Mouse (Mus musculus) thymus, postnatal 36 days (tissue): ENCODE data around the gene Gadd45gip1.

Source experiments
- DNase-seq, 2 experiments: peaks; one replicate each; pipeline ENCODE4 v3.0.0; 2022; ENCODE audit warnings: mixed read lengths in 2 of 2

Gadd45gip1 gene

DNA sequence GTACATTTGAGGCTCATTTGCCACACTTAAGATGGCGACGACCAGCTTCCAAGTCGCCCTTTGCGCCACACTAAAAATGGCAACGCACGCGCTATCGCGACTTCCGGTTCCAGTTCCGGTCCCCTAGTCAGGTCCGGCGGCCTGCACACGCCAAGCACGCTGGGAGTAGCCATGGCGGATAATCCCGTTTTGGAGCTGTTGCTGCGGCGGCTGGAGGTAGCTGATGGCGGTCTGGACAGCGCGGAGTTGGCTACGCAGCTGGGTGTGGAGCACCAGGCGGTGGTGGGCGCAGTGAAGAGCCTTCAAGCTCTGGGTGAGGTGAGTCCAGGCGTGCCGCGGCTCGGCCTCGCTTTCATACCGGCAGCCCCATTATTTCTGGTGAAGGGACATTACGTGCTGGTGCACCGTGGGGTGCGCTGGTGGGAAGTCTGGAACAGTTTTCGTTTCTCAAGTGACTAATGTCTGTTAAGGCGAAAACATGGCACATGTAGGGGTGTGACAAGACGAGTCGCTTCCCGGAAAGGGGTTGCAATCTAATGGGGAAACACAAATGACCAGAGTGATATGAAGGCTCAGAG, 25.6 kb downstream of the Gadd45gip1 start, which contains the start of gene Farsa:
TSS of gene Farsa (plus strand) at position 126 of the 578 bp plus-strand sequence.
- DNase-seq, result peak; percentile 88 to 90

- peak; percentile 84 to 86 for DNase-seq
Observed at GRCm38 (mm10) chr8:84871376-84872308, 40.3 kb downstream of the Gadd45gip1 start, which contains the start of gene Syce2. Gene Syce2, plus strand, starts transcription at chr8:84872111.

GRCm38 (mm10) chr8:84872309-84872965, 41.1 kb downstream of the Gadd45gip1 start:
- peak; percentile 35 to 49 for DNase-seq

- DNase-seq, result no peak
Observed at GRCm38 (mm10) chr8:84873016-84873415, 41.7 kb downstream of the Gadd45gip1 start.

- no peak for DNase-seq
Observed at GRCm38 (mm10) chr8:84874339-84874738, 43.0 kb downstream of the Gadd45gip1 start.

- DNase-seq, result no peak
Observed at GRCm38 (mm10) chr8:84877297-84878035, 46.1 kb downstream of the Gadd45gip1 start.

GRCm38 (mm10) chr8:84878915-84879314, 47.6 kb downstream of the Gadd45gip1 start:
- no peak for DNase-seq

DNA sequence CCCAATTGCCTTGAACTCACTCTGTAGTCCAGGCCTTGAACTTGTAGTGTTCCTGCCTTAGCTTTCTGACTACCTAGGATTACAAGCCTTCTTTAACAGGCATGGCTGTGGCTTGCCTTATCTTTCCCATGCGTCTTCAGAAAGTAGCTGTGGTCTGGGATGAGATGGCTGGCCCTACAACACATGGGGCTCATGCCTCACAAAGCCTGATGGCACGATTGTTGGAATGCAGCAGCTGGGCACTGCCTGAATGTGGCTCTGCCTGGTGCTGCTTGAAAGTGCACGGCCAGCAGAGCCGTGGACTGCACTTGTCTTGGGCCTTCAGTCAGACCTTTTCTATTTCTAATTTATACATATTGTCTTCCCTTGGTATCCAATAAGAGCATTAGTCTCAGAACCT, 53.4 kb downstream of the Gadd45gip1 start:
- no peak for DNase-seq
